Mouse (Mus musculus) stomach, embryonic 16.5 days (tissue): ENCODE data around the gene Car5a. TPM values are rescaled to one million over a fixed set of nuclear protein-coding genes. Genes with fewer than 3 reads are reported as not detected.

Experiments
- ATAC-seq: fragments of 200-750 bp; cut with Nextera tagmentation; 2 replicates; pipeline ENCODE4 v1.8.0; 2017; ENCODE audit warnings: moderate number of reproducible peaks, moderate TSS enrichment; ENCODE audit not compliant: insufficient read depth, low FRiP score
- H3K27ac ChIP-seq: fragments of 300-500 bp; sonication (generic); 2 replicates; pipeline ENCODE4 v1.5.1; 2014; ENCODE audit warnings: low read length
- H3K27me3 ChIP-seq: fragments of 300-500 bp; sonication (generic); 2 replicates; pipeline ENCODE4 v1.6.1; 2014; ENCODE audit warnings: low read length, control low read depth, mixed read lengths; ENCODE audit not compliant: control insufficient read depth, insufficient read depth
- H3K36me3 ChIP-seq: fragments of 300-500 bp; sonication (generic); 2 replicates; pipeline ENCODE4 v1.6.1; 2014; ENCODE audit warnings: low read length; ENCODE audit not compliant: control insufficient read depth, insufficient read depth
- H3K4me1 ChIP-seq: fragments of 300-500 bp; sonication (generic); 2 replicates; pipeline ENCODE4 v1.6.1; 2014; ENCODE audit warnings: low read length, control low read depth, mixed read lengths; ENCODE audit not compliant: control insufficient read depth, insufficient read depth
- H3K4me2 ChIP-seq: fragments of 300-500 bp; sonication (generic); 2 replicates; pipeline ENCODE4 v1.6.1; 2014; ENCODE audit warnings: low read depth, low read length, mixed read lengths
- H3K4me3 ChIP-seq: fragments of 300-500 bp; sonication (generic); replicated peaks from 2 replicates; pipeline ENCODE4 v1.5.1; 2014; ENCODE audit warnings: mild to moderate bottlenecking, low read length
- H3K9ac ChIP-seq: fragments of 300-500 bp; sonication (generic); 2 replicates; pipeline ENCODE4 v1.6.1; 2014; ENCODE audit warnings: low read length
- H3K9me3 ChIP-seq: fragments of 300-500 bp; sonication (generic); replicated peaks from 2 replicates; pipeline ENCODE4 v1.6.1; 2016; ENCODE audit warnings: low read length, control low read depth; ENCODE audit not compliant: control insufficient read depth
- WGBS: fragments of 180-500 bp; shearing (Covaris S2); extraction: QIAGEN DNeasy Blood & Tissue Kit; methylation state at CpG from one replicate; pipeline ENCODE4 v1.1.7; 2014; 5-methylcytosine and 5-hydroxymethylcytosine counted together
- polyA plus RNA-seq: library from polyadenylated mRNA; unstranded; fragments of >200 nt; fragmentation: Nextera tagmentation; extraction: Ambion mirVana; gene quantifications from 2 replicates; pipeline ENCODE4 v1.2.1, GENCODE M21; 2015

The Car5a gene
- 0.19 and 0.40 TPM in 2 replicates for polyA plus RNA-seq

GRCm38 (mm10) chr8:121944831-121945230, at the start of gene Car5a:
TSS of gene Car5a (minus strand) at chr8:121944904.
- no peaks in the 10 kb centered on the region for H3K27me3 ChIP-seq
- H3K9ac ChIP-seq = no peak within 1 kb of the TSS
- H3K36me3 ChIP-seq = no peaks in the 10 kb centered on the region
- H3K4me1 ChIP-seq = peaks cover 23% of the 10 kb centered on the region
- no peak for ATAC-seq
- H3K4me2 ChIP-seq = no peak within 1 kb of the TSS
- no peaks in the 10 kb centered on the region for H3K9me3 ChIP-seq
- no peak within 1 kb of the TSS for H3K27ac ChIP-seq
- no peak within 1 kb of the TSS for H3K4me3 ChIP-seq

GRCm38 (mm10) chr8:121992911-121993310, 48.2 kb upstream of the Car5a start:
- Histone ChIP-seq H3K9ac (no peak overlapping the region), H3K27ac (no peak overlapping the region), H3K36me3 (0 out of 2 replicates have a peak, but pooled peaks cover 10% of the 10 kb centered on the region), H3K4me2 (no peak overlapping the region), H3K4me1 (no peaks in the 10 kb centered on the region), H3K4me3 (no peak overlapping the region), H3K27me3 (no peaks in the 10 kb centered on the region), H3K9me3 (no peaks in the 10 kb centered on the region)
- no peak for ATAC-seq
- WGBS = 79% methylated on average over 4 of the region's 4 CpGs

GRCm38 (mm10) chr8:121991611-121992010, 46.9 kb upstream of the Car5a start:
- ATAC-seq = no peak
- H3K4me2 ChIP-seq = no peak overlapping the region
- no peak overlapping the region for H3K9ac ChIP-seq
- no peaks in the 10 kb centered on the region for H3K9me3 ChIP-seq
- no peaks in the 10 kb centered on the region for H3K4me1 ChIP-seq
- no peak overlapping the region for H3K4me3 ChIP-seq
- 0 out of 2 replicates have a peak, but pooled peaks cover 8% of the 10 kb centered on the region for H3K36me3 ChIP-seq
- no peaks in the 10 kb centered on the region for H3K27me3 ChIP-seq
- no peak overlapping the region for H3K27ac ChIP-seq
- WGBS = 76% methylated on average over 7 of the region's 7 CpGs

GRCm38 (mm10) chr8:121990506-121991255, 46.0 kb upstream of the Car5a start:
- WGBS = 82% methylated on average over 9 of the region's 9 CpGs
- no peak overlapping the region for H3K27ac ChIP-seq
- 0 out of 2 replicates have a peak, but pooled peaks cover 10% of the 10 kb centered on the region for H3K36me3 ChIP-seq
- no peak overlapping the region for H3K4me3 ChIP-seq
- no peak overlapping the region for H3K9ac ChIP-seq
- H3K9me3 ChIP-seq = no peaks in the 10 kb centered on the region
- no peaks in the 10 kb centered on the region for H3K4me1 ChIP-seq
- H3K4me2 ChIP-seq = no peak overlapping the region
- no peaks in the 10 kb centered on the region for H3K27me3 ChIP-seq
- no peak for ATAC-seq

GRCm38 (mm10) chr8:121987892-121988291, 43.2 kb upstream of the Car5a start:
- Histone ChIP-seq H3K4me1 (no peaks in the 10 kb centered on the region), H3K36me3 (0 out of 2 replicates have a peak, but pooled peaks cover 11% of the 10 kb centered on the region), H3K27ac (no peak overlapping the region), H3K9me3 (no peaks in the 10 kb centered on the region), H3K27me3 (no peaks in the 10 kb centered on the region), H3K9ac (no peak overlapping the region), H3K4me3 (no peak overlapping the region), H3K4me2 (no peak overlapping the region)
- WGBS = 86% methylated on average over 5 of the region's 5 CpGs
- no peak for ATAC-seq

GRCm38 (mm10) chr8:121985673-121986072, 41.0 kb upstream of the Car5a start:
- Histone ChIP-seq H3K4me2 (no peak overlapping the region), H3K9me3 (no peaks in the 10 kb centered on the region), H3K9ac (no peak overlapping the region), H3K27ac (no peak overlapping the region), H3K36me3 (peaks cover 10% of the 10 kb centered on the region; the same call in 1 of the 2 replicates), H3K27me3 (no peaks in the 10 kb centered on the region), H3K4me1 (no peaks in the 10 kb centered on the region), H3K4me3 (no peak overlapping the region)
- 98% methylated on average over 3 of the region's 3 CpGs for whole genome bisulfite sequencing
- ATAC-seq = no peak

GRCm38 (mm10) chr8:121981520-121981895, 36.8 kb upstream of the Car5a start:
- Histone ChIP-seq H3K27me3 (no peaks in the 10 kb centered on the region), H3K4me1 (no peaks in the 10 kb centered on the region), H3K36me3 (peaks cover 6% of the 10 kb centered on the region; the same call in 1 of the 2 replicates), H3K9ac (no peak overlapping the region), H3K27ac (no peak overlapping the region), H3K4me3 (no peak overlapping the region), H3K9me3 (no peaks in the 10 kb centered on the region), H3K4me2 (no peak overlapping the region)
- no peak for ATAC-seq
- 84% methylated on average over 7 of the region's 7 CpGs for WGBS

GRCm38 (mm10) chr8:121980792-121981519, 36.3 kb upstream of the Car5a start:
- 89% methylated on average over 11 of the region's 11 CpGs for WGBS
- peaks cover 6% of the 10 kb centered on the region; the same call in 1 of the 2 replicates for H3K36me3 ChIP-seq
- ATAC-seq = no peak

GRCm38 (mm10) chr8:121978670-121979069, 34.0 kb upstream of the Car5a start:
- H3K4me3 ChIP-seq = no peak overlapping the region
- H3K4me1 ChIP-seq = no peaks in the 10 kb centered on the region
- no peak for ATAC-seq
- no peaks in the 10 kb centered on the region for H3K27me3 ChIP-seq
- no peak overlapping the region for H3K4me2 ChIP-seq
- no peaks in the 10 kb centered on the region for H3K9me3 ChIP-seq
- H3K27ac ChIP-seq = no peak overlapping the region
- peaks cover 3% of the 10 kb centered on the region; the same call in 1 of the 2 replicates for H3K36me3 ChIP-seq
- no peak overlapping the region for H3K9ac ChIP-seq
- 96% methylated on average over 13 of the region's 13 CpGs for WGBS

More at GRCm38 (mm10) chr8:121980792-121981519, 36.3 kb upstream of the Car5a start:
- H3K4me2 ChIP-seq = no peak overlapping the region
- no peaks in the 10 kb centered on the region for H3K9me3 ChIP-seq
- H3K4me1 ChIP-seq = no peaks in the 10 kb centered on the region
- no peak overlapping the region for H3K4me3 ChIP-seq
- no peaks in the 10 kb centered on the region for H3K27me3 ChIP-seq
- H3K27ac ChIP-seq = no peak overlapping the region
- H3K9ac ChIP-seq = no peak overlapping the region
